ENCODE assay signal across 7 mouse cellular contexts in the genomic region with DNA sequence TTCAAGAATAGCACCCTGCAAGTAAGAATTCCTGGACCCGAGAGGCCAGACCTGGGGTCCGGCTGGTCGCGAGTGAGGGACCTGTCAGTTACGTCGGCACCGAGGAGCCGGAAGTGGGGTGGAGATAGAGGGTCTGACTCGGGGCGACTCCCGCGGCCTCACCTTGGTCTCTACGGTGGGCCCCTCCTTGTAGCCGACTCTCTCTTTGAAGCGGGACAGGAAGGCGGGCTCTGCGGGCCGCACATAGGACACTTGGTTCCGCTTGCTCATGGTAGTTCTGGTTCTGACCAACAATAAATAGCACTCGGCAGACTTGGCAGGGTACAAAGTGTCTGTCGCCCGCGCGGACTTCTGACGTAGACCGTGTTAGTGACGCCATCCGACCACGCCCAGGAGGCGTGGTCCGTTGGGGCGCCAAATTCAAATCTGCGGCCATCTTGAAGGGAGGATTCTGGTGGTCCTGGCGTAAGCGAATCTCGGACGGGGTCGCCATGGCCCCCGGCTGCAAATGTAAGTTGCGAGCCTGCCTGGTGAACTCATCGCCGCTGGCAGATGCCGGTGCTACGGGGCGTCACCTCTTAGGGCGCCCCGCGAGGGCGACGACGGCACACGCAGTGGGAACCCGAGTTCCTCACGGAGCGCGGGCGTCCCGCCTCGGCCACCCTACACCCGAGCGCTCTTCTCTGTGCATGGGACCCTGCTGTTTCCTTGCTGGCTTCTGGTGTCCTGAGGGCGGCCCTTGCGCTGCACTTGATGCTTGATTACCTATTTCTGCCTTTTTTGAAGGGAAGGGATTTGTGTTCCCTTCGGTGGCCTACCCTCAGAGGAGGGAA. TPM values are rescaled to one million over a fixed set of nuclear protein-coding genes. Genes with fewer than 3 reads are reported as not detected.
A peak's percentile ranks its signal among the peaks of the same experiment; 100 is the strongest.
DNase-seq lines count a peak whose midpoint lies in the region; ATAC-seq lines count a peak whose summit lies in the region.

A gene (minus strand): TSS at position 358 of the 833 bp plus-strand sequence.
A gene (plus strand): TSS at position 404 of the 833 bp plus-strand sequence.

- peak within 1 kb of the TSS; percentile 71 for H3K4me2 ChIP-seq in intestine, embryonic 15.5 days (replicated peaks)
- peak within 1 kb of the TSS; percentile 58 for H3K4me2 ChIP-seq in midbrain, embryonic 11.5 days

- DNase-seq in adrenal gland, adult 2 months = peak; percentile 91
- peak; percentile 96 for DNase-seq in embryo, embryonic 11.5 days (ENCODE audit: low read depth, low spot score)
- peak; percentile 86 to 94 for DNase-seq in gastrocnemius, postnatal 36 days
- peak; percentile 93 to 95 for DNase-seq in left cerebral cortex, postnatal 36 days (ENCODE audit: low spot score in 2 of 2)
- DNase-seq in midbrain, embryonic 11.5 days (ENCODE audit: low spot score, missing footprints) = peak; percentile 100
- peak; percentile 94 for DNase-seq in skeletal muscle tissue, adult 2 months (ENCODE audit: low read depth, low spot score)

- H3K9me3 ChIP-seq in intestine, embryonic 15.5 days = no peaks in the 10 kb centered on the region
- H3K9me3 ChIP-seq in midbrain, embryonic 11.5 days (ENCODE audit: control insufficient read depth, low read length) = no peaks in the 10 kb centered on the region

- H3K27ac ChIP-seq in intestine, embryonic 15.5 days = peak within 1 kb of the TSS; percentile 55
- peak within 1 kb of the TSS; percentile 68 for H3K27ac ChIP-seq in midbrain, embryonic 11.5 days (ENCODE audit: low read depth, low read length)

- H3K4me1 ChIP-seq in intestine, embryonic 15.5 days (replicated peaks) = peaks cover 7% of the 10 kb centered on the region
- peaks cover 9% of the 10 kb centered on the region for H3K4me1 ChIP-seq in midbrain, embryonic 11.5 days (ENCODE audit: control insufficient read depth, insufficient read depth, low read length)

- H3K9ac ChIP-seq in intestine, embryonic 15.5 days = peak within 1 kb of the TSS; percentile 61
- H3K9ac ChIP-seq in midbrain, embryonic 11.5 days (ENCODE audit: low read length) = peak within 1 kb of the TSS; percentile 80

- H3K4me3 ChIP-seq in intestine, embryonic 15.5 days (replicated peaks) = peak within 1 kb of the TSS; percentile 78
- H3K4me3 ChIP-seq in midbrain, embryonic 11.5 days (ENCODE audit: low read depth, low read length) = peak within 1 kb of the TSS; percentile 90

- ATAC-seq in intestine, embryonic 15.5 days = peak; percentile 98
- ATAC-seq in midbrain, embryonic 11.5 days (ENCODE audit: low FRiP score) = peak; percentile 98

- under 1% methylated on average over 63 of the region's 64 CpGs for WGBS in intestine, embryonic 15.5 days
- WGBS in midbrain, embryonic 11.5 days = under 1% methylated on average over 64 of the region's 64 CpGs

- no peaks in the 10 kb centered on the region for H3K27me3 ChIP-seq in intestine, embryonic 15.5 days (replicated peaks)
- no peaks in the 10 kb centered on the region for H3K27me3 ChIP-seq in midbrain, embryonic 11.5 days (ENCODE audit: control insufficient read depth, insufficient read depth, low read length)

- intact Hi-C loops in gastrocnemius, postnatal 36 days (cut with DNase I) = no loop called here
- intact Hi-C loops in left cerebral cortex, postnatal 36 days (cut with DNase I) = loop anchor here (5.0 kb wide), 1 partner anchor 71 kb away; a partner anchor contains a TSS

- 0 out of 2 replicates have a peak, but pooled peaks cover 9% of the 10 kb centered on the region for H3K36me3 ChIP-seq in intestine, embryonic 15.5 days
- H3K36me3 ChIP-seq in midbrain, embryonic 11.5 days (ENCODE audit: control insufficient read depth, insufficient read depth, low read length) = peaks cover 3% of the 10 kb centered on the region; the same call in 1 of the 2 replicates

RNA-seq across cellular contexts. Expression of the first gene that starts in this region (rescaled TPM):
- 10 to 100 TPM; 18.8 to 22.3 TPM for total RNA-seq in adrenal gland, adult 2 months (2021)
- 1.1 and 1.6 TPM in 2 replicates for polyA plus RNA-seq in adrenal gland, adult 2 months (2012; rRNA removed)
- 1 to 10 TPM; 7.6 to 8.5 TPM for total RNA-seq in gastrocnemius, postnatal 36 days (2021)
- 32.8 and 33.7 TPM in 2 replicates for polyA plus RNA-seq in intestine, embryonic 15.5 days (2015; fragmentation: Nextera tagmentation; extraction: Ambion mirVana)
- total RNA-seq in left cerebral cortex, postnatal 36 days (2021) = 10 to 100 TPM; 20.8 to 22.0 TPM
- polyA plus RNA-seq in midbrain, embryonic 11.5 days (2014; fragmentation: Nextera tagmentation; extraction: Ambion mirVana) = 37.0 and 38.9 TPM in 2 replicates

RNA-seq across cellular contexts. Expression of the second gene that starts in this region (rescaled TPM):
- total RNA-seq in adrenal gland, adult 2 months (2021) = 1 to 10 TPM; 1.2 to 1.3 TPM
- polyA plus RNA-seq in adrenal gland, adult 2 months (2012; rRNA removed) = 0.30 TPM in 1 of 2 replicates, not detected in the other
- total RNA-seq in gastrocnemius, postnatal 36 days (2021) = under 1 TPM; 0.36 to 0.52 TPM
- polyA plus RNA-seq in intestine, embryonic 15.5 days (2015; fragmentation: Nextera tagmentation; extraction: Ambion mirVana) = 44.9 and 46.1 TPM in 2 replicates
- total RNA-seq in left cerebral cortex, postnatal 36 days (2021) = 1 to 10 TPM; 1.2 TPM
- 61.6 and 67.8 TPM in 2 replicates for polyA plus RNA-seq in midbrain, embryonic 11.5 days (2014; fragmentation: Nextera tagmentation; extraction: Ambion mirVana)

Comparison
In these comparisons a context has a peak if more than half of its experiments do, and no peak if none do; other contexts are left out.
1. Peak in every context shown above with its lines: DNase-seq, ATAC-seq, H3K4me3 ChIP-seq and H3K27ac ChIP-seq.
2. RNA of the first gene that starts in this region (polyA plus RNA-seq): 37.0 to 38.9 TPM in midbrain, embryonic 11.5 days and 32.8 to 33.7 TPM in intestine, embryonic 15.5 days; 1.1 to 1.6 TPM in adrenal gland, adult 2 months; every median in the first group is over 10 times any median in the second.
3. RNA of the second gene that starts in this region (polyA plus RNA-seq): 61.6 to 67.8 TPM in midbrain, embryonic 11.5 days and 44.9 to 46.1 TPM in intestine, embryonic 15.5 days; 0.30 TPM in adrenal gland, adult 2 months; every median in the first group is over 10 times any median in the second.